Mouse (Mus musculus) G1E (cell line): ENCODE results near the gene Ogfrl1. TPM values are rescaled to one million over a fixed set of nuclear protein-coding genes. Genes with fewer than 3 reads are reported as not detected.

Experiments
- ATAC-seq: 2 replicates; pipeline ENCODE4 v1.8.0; 2016; ENCODE audit warnings: mild to moderate bottlenecking; ENCODE audit not compliant: insufficient number of reproducible peaks, poor library complexity, low FRiP score, severe bottlenecking; ENCODE audit errors: extremely low read depth
- DNase-seq: peaks from one replicate; pipeline ENCODE4 v3.0.0; 2012; ENCODE audit warnings: low spot score
- H3K27me3 ChIP-seq: 2 replicates; pipeline ENCODE4 v1.6.1; 2012; ENCODE audit warnings: mild to moderate bottlenecking, low read length, inconsistent platforms; ENCODE audit not compliant: insufficient read depth
- H3K36me3 ChIP-seq: replicated peaks from 2 replicates; pipeline ENCODE3; 2012; ENCODE audit warnings: mild to moderate bottlenecking, inconsistent platforms
- H3K4me1 ChIP-seq: 2 replicates; pipeline ENCODE4 v1.6.1; 2012; ENCODE audit warnings: low read depth, low read length, inconsistent platforms, mixed read lengths; ENCODE audit not compliant: insufficient read depth
- H3K4me3 ChIP-seq: 2 replicates; pipeline ENCODE4 v1.5.1; 2012; ENCODE audit warnings: low read depth, mild to moderate bottlenecking, inconsistent platforms, low read length, moderate library complexity, mixed read lengths
- H3K9me3 ChIP-seq: replicated peaks from 2 replicates; pipeline ENCODE4 v1.6.1; 2012; ENCODE audit warnings: inconsistent platforms
- CTCF ChIP-seq: IDR thresholded peaks from 2 replicates; pipeline ENCODE4 v1.5.1; 2012; ENCODE audit warnings: low read depth, low read length, inconsistent platforms, mixed read lengths
- GATA1 ChIP-seq: IDR thresholded peaks from 2 replicates; pipeline ENCODE4 v1.6.1; 2012; ENCODE audit warnings: borderline replicate concordance, low read length, inconsistent platforms, mixed read lengths
- GATA2 ChIP-seq: IDR thresholded peaks from 2 replicates; pipeline ENCODE4 v1.6.1; 2012; ENCODE audit warnings: low read depth, low read length, inconsistent platforms, borderline replicate concordance
- POLR2AphosphoS5 ChIP-seq: IDR thresholded peaks from 2 replicates; pipeline ENCODE4 v1.6.1; 2012; ENCODE audit warnings: low read depth, low read length, inconsistent platforms; ENCODE audit not compliant: insufficient replicate concordance
- TAL1 ChIP-seq: conservative IDR thresholded peaks from 2 replicates; pipeline ENCODE4 v1.6.1; 2012; ENCODE audit warnings: low read depth, low read length, inconsistent platforms, mixed read lengths
- polyA plus RNA-seq: library from polyadenylated mRNA; stranded (reverse); fragments of >175 nt; gene quantifications from 2 replicates; pipeline ENCODE4 v1.2.3, GENCODE M21; 2012
- total RNA-seq, 2 experiments: library from RNA; stranded (forward) in 1 of 2; stranded (reverse) in 1 of 2; fragments of 200-1000 nt in 1 of 2; fragments of >200 nt in 1 of 2; fragmentation: Nextera tagmentation in 1 of 2; gene quantifications; 2 replicates each; pipeline ENCODE4 v1.2.3; 2014 to 2017

Ogfrl1 gene
- total and polyA plus RNA-seq, 3 experiments: 10.8 to 36.6 (median 13.5) TPM

DNA sequence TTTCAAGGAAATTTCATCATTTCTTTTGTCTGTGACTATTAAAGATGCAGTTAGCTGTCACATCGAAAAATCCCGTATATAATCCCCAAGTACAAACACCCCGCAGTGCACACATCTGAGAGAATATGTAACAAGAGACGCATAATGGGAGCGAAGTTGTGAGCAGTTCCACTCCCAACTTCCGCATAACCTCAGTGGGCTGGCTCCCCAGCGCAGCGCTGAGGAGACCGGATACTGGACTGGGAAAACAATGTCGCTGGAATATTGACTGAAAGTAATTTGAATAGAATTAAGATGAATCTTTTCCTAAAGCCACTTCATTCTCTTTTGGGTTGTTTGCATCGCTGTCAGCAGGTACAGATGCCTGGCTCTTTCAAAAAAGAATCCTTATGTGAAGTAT, 74.3 kb downstream of the Ogfrl1 start:
- TF ChIP-seq TAL1 (no peak), POLR2AphosphoS5 (no peak), GATA2 (no peak), GATA1 (no peak), CTCF (no peak)

GRCm38 (mm10) chr1:23322208-23322607, 75.4 kb downstream of the Ogfrl1 start:
- TF ChIP-seq CTCF (no peak), GATA2 (no peak), POLR2AphosphoS5 (no peak), GATA1 (no peak), TAL1 (no peak)
- H3K27me3 ChIP-seq: no peaks in the 10 kb centered on the region
- peaks cover 12% of the 10 kb centered on the region; the same call in 1 of the 2 replicates for H3K4me1 ChIP-seq
- H3K36me3 ChIP-seq: no peaks in the 10 kb centered on the region
- DNase-seq: no peak
- no peaks in the 10 kb centered on the region for H3K9me3 ChIP-seq
- no peak overlapping the region for H3K4me3 ChIP-seq
- no peak for ATAC-seq

More for the DNA sequence above, 74.3 kb downstream of the Ogfrl1 start:
- no peaks in the 10 kb centered on the region for H3K27me3 ChIP-seq
- ATAC-seq (no peak), DNase-seq (no peak)
- H3K36me3 ChIP-seq: no peaks in the 10 kb centered on the region
- peaks cover 12% of the 10 kb centered on the region; the same call in 1 of the 2 replicates for H3K4me1 ChIP-seq
- no peak overlapping the region for H3K4me3 ChIP-seq
- H3K9me3 ChIP-seq: no peaks in the 10 kb centered on the region

GRCm38 (mm10) chr1:23321331-23321851, 76.2 kb downstream of the Ogfrl1 start:
- no peaks in the 10 kb centered on the region for H3K9me3 ChIP-seq
- no peak for TF ChIP-seq POLR2AphosphoS5
- TF ChIP-seq TAL1: no peak
- no peak for TF ChIP-seq GATA1
- TF ChIP-seq GATA2: no peak
- DNase-seq (no peak), ATAC-seq (no peak)
- no peaks in the 10 kb centered on the region for H3K36me3 ChIP-seq
- H3K4me1 ChIP-seq: peaks cover 12% of the 10 kb centered on the region; the same call in 1 of the 2 replicates
- H3K4me3 ChIP-seq: no peak overlapping the region
- no peaks in the 10 kb centered on the region for H3K27me3 ChIP-seq

GRCm38 (mm10) chr1:23320591-23321195, 76.9 kb downstream of the Ogfrl1 start:
- ATAC-seq: no peak
- Histone ChIP-seq H3K4me1 (peaks cover 12% of the 10 kb centered on the region; the same call in 1 of the 2 replicates), H3K9me3 (no peaks in the 10 kb centered on the region), H3K36me3 (no peaks in the 10 kb centered on the region), H3K4me3 (no peak overlapping the region), H3K27me3 (no peaks in the 10 kb centered on the region)
- no peak for DNase-seq
- no peak for TF ChIP-seq GATA1
- no peak for TF ChIP-seq TAL1
- TF ChIP-seq CTCF: no peak
- no peak for TF ChIP-seq POLR2AphosphoS5
- no peak for TF ChIP-seq GATA2
